Mouse (Mus musculus) G1E (cell line): ENCODE results near the gene Astn2.

Experiments
- CTCF ChIP-seq: IDR thresholded peaks from 2 replicates; pipeline ENCODE4 v1.5.1; 2012; ENCODE audit warnings: low read depth, low read length, inconsistent platforms, mixed read lengths
- GATA1 ChIP-seq: IDR thresholded peaks from 2 replicates; pipeline ENCODE4 v1.6.1; 2012; ENCODE audit warnings: borderline replicate concordance, low read length, inconsistent platforms, mixed read lengths
- GATA2 ChIP-seq: IDR thresholded peaks from 2 replicates; pipeline ENCODE4 v1.6.1; 2012; ENCODE audit warnings: low read depth, low read length, inconsistent platforms, borderline replicate concordance
- TAL1 ChIP-seq: conservative IDR thresholded peaks from 2 replicates; pipeline ENCODE4 v1.6.1; 2012; ENCODE audit warnings: low read depth, low read length, inconsistent platforms, mixed read lengths

GRCm38 (mm10) chr4:66261276-66261675 is 143.1 kb downstream of the Astn2 start:
- TF ChIP-seq GATA1, result no peak
- no peak for TF ChIP-seq CTCF
- no peak for TF ChIP-seq TAL1
- no peak for TF ChIP-seq GATA2
